Mouse (Mus musculus) thymus, adult 2 months (tissue): ENCODE data around the gene Deaf1.

Experiments used
- CTCF ChIP-seq: fragments of 200-500 bp; IDR thresholded peaks from 2 replicates; pipeline ENCODE4 v1.5.1; 2012; ENCODE audit warnings: mild to moderate bottlenecking, control low read depth, low read length, moderate library complexity, borderline replicate concordance; ENCODE audit not compliant: control insufficient read depth, poor library complexity, insufficient read depth; ENCODE audit errors: extremely low read depth
- POLR2A ChIP-seq: fragments of 200-500 bp; IDR thresholded peaks from 2 replicates; pipeline ENCODE4 v1.6.1; 2012; ENCODE audit warnings: mild to moderate bottlenecking, low read length, control low read depth, moderate library complexity; ENCODE audit not compliant: control insufficient read depth, poor library complexity, insufficient read depth; ENCODE audit errors: extremely low read depth

- TF ChIP-seq POLR2A (no peak), CTCF (no peak; the same call in 1 of the 2 replicates)
Observed at GRCm38 (mm10) chr7:141355626-141356326, 28.3 kb upstream of the Deaf1 start.
